Mouse (Mus musculus) bone marrow macrophage, adult 2 months (primary cell): ENCODE data around the gene Ptprs. TPM values are rescaled to one million over a fixed set of nuclear protein-coding genes. Genes with fewer than 3 reads are reported as not detected.

ENCODE experiments used
- H3K27ac ChIP-seq: 2 replicates; pipeline ENCODE4 v1.5.1; 2012; ENCODE audit warnings: low read depth, low read length; ENCODE audit not compliant: insufficient read depth
- H3K4me1 ChIP-seq: 2 replicates; pipeline ENCODE4 v1.6.1; 2012; ENCODE audit warnings: low read length; ENCODE audit not compliant: control insufficient read depth, insufficient read depth
- H3K4me3 ChIP-seq: 2 replicates; pipeline ENCODE4 v1.5.1; 2012; ENCODE audit warnings: mild to moderate bottlenecking, low read length, moderate library complexity; ENCODE audit not compliant: insufficient read depth
- CTCF ChIP-seq: IDR thresholded peaks from 2 replicates; pipeline ENCODE4 v1.5.1; 2012; ENCODE audit warnings: low read depth, mild to moderate bottlenecking, low read length, moderate library complexity
- POLR2A ChIP-seq: IDR thresholded peaks from 2 replicates; pipeline ENCODE4 v1.6.1; 2012; ENCODE audit warnings: mild to moderate bottlenecking, low read depth, low read length, borderline replicate concordance
- polyA plus RNA-seq: library from polyadenylated mRNA; stranded (reverse); fragments of >200 nt; gene quantifications from 2 replicates; pipeline ENCODE4 v1.2.4, GENCODE M21; 2012; ENCODE audit not compliant: missing spikeins, insufficient read depth, insufficient read length

Gene Ptprs
- 75.2 and 77.2 TPM in 2 replicates for polyA plus RNA-seq

DNA sequence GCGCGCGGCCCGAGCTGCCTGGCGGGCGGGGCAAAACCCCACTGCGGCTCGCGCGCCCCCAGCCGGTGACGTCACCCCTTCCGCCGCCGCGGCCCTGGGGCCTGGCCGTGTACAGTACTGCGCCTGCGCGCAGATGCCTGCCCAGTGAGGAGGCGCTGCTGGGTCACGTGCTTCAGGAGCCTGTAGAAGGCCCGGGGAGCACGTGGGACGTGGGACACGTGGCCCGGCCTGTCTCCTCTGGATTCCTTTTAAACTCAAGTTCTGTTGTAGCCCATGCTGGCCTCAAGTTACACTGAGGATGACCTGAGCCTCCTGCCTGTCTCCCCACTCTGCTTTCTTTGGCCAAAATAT is at the start of gene Ptprs:
TSS of gene Ptprs (minus strand) at position 82 of the 351 bp plus-strand sequence.
- H3K27ac ChIP-seq, result no peak within 1 kb of the TSS
- peaks cover 22% of the 10 kb centered on the region for H3K4me1 ChIP-seq
- TF ChIP-seq POLR2A (no peak), CTCF (no peak)
- peak within 1 kb of the TSS; percentile 82 for H3K4me3 ChIP-seq

DNA sequence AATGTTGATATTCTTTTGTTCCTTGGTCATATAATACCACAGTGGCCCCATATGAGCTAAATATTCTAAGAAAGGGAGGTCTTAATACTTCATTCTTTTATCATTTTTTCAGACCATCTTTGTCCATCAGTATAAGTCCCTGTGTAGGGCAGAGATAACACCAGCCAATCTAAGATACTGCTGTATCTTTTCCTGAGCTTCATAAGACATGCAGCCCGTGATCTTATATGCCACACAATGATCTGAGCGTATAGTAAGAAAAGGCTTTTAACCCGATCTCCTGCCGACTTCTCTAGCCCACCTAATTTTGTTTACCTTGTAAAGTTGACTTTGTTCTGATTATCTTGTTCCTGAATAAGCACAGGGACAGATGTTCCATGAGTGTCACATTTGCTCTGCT is 48.7 kb upstream of the Ptprs start:
- Histone ChIP-seq H3K27ac (no peak overlapping the region), H3K4me1 (no peaks in the 10 kb centered on the region), H3K4me3 (no peak overlapping the region)
- TF ChIP-seq POLR2A, result no peak
- TF ChIP-seq CTCF, result no peak

DNA sequence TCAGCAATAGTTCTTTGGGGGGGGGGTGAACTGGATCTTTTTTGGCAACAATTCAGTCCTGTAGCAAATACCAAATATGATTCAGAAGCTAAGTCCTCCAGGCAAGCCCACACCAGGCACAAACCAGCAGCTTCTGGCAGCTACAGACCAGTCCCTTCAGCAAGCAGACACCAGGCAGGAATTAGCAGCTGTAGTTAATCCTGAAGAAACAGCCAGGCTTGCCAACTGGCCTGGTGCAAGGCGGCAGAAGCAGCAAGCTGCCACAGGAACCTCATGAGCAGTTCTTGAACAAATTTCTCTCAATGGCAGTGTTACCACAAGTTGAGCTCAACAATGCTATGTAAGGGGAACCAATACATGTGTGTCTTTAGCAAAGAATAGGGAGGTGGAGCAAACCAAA is 46.5 kb upstream of the Ptprs start:
- Histone ChIP-seq H3K4me1 (no peaks in the 10 kb centered on the region), H3K4me3 (no peak overlapping the region), H3K27ac (no peak overlapping the region)
- no peak for TF ChIP-seq CTCF
- no peak for TF ChIP-seq POLR2A

DNA sequence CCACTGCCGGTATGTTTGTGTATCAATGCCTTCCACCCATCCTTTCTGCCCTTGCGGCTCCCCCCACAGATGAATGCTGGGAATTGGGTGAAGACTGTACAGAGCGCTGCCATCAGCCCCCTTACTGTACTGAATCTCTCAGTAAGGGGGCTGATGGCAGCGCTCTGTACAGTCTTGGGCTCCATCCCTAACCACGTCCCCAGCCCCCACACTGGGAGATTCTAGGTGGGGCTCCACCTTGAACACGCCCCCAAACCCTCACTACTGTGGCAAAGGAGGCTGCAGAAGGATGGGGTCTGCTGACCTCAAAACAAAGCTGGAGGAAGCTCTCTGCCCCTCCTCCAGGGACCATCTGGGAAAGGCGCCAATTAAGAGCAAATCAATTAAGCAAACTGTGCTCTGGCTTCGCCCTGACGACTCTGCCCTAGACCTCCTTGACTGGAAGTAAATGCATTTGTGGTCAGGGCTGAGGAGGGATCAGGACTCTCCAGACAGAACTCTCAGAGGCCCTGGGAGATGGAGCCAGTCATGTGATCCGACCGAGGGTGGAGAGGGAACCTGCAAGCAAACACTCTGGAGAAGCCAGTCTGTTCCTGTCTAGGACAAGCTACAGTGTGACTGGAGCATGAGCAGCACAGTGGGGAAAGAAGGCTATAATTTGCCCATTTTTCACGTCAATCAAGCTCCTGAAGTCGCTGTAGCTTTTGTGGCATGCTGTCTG is 39.6 kb upstream of the Ptprs start:
- H3K4me3 ChIP-seq, result no peak overlapping the region
- H3K27ac ChIP-seq, result no peak overlapping the region
- H3K4me1 ChIP-seq, result peaks cover 4% of the 10 kb centered on the region; the same call in 1 of the 2 replicates
- no peak for TF ChIP-seq POLR2A
- TF ChIP-seq CTCF, result no peak

DNA sequence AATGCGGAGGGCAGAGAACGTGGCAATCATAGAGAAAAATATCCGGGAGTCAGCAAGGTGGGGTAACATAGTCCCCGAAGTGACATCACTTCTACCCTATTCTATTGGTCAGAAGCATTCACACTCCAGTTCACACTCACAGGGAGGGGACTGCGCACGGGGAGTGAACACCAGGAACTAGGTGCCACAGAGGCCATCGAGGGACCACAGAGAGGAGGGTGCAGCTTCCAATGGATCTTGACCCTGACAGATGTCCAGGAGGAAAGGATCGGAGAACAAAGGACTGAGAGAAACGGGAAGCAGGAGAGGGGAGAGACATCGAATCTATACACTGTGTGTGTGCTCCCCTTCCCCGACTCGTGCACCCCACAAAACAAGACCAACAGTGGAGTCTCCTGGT is 38.6 kb upstream of the Ptprs start:
- TF ChIP-seq POLR2A (no peak), CTCF (no peak)
- H3K27ac ChIP-seq, result no peak overlapping the region
- H3K4me1 ChIP-seq, result peaks cover 4% of the 10 kb centered on the region; the same call in 1 of the 2 replicates
- H3K4me3 ChIP-seq, result no peak overlapping the region

DNA sequence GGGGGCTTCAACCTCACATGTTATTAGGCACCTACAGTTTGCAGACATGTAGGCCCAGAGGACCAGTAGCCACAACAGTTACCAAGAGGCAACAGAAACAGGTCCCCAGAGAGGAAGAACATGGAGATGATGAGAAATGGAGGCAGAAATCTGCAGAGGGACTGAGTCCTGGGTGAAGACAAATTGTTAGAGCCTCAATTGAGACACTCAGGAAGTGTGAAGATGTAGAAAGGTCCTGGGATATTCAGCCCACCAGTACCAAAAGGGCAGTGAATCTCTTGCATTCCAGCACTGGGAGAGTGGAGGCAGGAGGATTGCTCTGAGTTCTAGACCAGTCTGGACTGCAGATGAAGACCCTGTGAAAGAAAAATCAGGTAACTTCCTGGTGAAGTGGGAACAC is 38.0 kb upstream of the Ptprs start:
- TF ChIP-seq POLR2A (no peak), CTCF (no peak)
- Histone ChIP-seq H3K4me3 (no peak overlapping the region), H3K27ac (no peak overlapping the region), H3K4me1 (peaks cover 4% of the 10 kb centered on the region; the same call in 1 of the 2 replicates)

DNA sequence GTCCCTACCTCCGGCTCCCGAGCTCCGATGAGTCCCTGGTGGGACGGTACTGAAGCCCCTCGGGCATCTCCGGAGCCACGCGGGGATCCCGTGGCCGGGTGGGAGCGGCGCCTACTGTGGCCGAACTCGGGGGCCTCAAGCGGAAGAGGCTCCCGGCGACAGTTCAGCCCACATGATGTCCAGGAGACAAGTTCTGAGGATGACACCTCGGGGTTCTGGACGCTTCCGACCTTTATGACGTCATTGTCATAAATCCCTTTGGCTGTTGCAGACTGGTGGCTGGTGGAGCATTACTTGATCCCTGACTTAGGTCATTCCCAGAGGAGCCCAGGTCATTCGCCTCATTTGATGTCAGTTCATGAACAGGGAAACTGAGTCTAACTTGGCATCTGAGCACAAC is 36.0 kb upstream of the Ptprs start, which contains the start of gene Znrf4:
TSS of gene Znrf4 (minus strand) at position 122 of the 400 bp plus-strand sequence.
- Histone ChIP-seq H3K4me1 (peaks cover 13% of the 10 kb centered on the region), H3K27ac (no peak within 1 kb of the TSS), H3K4me3 (no peak within 1 kb of the TSS)
- TF ChIP-seq CTCF, result no peak
- no peak for TF ChIP-seq POLR2A

DNA sequence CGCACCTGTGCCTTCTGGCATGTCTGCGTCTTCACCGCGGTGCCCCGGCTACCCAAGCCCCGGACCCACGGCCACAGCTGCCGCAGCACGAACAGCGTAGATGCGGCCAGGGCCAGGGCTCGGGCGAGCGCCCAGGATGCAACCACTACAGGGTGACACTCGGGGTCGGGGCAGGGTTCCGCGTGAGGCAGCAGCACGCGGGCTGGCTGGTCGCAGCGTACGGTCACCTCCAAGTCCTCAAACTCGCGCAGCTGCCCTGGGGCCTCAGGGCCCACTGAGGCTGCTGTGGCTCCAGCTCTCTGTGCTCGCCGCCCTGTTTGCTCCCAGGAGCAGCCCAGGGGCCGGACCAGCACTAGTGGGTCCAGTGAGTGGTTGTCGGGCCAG is 35.4 kb upstream of the Ptprs start:
- no peak for TF ChIP-seq POLR2A
- no peak for TF ChIP-seq CTCF
- Histone ChIP-seq H3K4me1 (peaks cover 13% of the 10 kb centered on the region), H3K4me3 (no peak overlapping the region), H3K27ac (no peak overlapping the region)

DNA sequence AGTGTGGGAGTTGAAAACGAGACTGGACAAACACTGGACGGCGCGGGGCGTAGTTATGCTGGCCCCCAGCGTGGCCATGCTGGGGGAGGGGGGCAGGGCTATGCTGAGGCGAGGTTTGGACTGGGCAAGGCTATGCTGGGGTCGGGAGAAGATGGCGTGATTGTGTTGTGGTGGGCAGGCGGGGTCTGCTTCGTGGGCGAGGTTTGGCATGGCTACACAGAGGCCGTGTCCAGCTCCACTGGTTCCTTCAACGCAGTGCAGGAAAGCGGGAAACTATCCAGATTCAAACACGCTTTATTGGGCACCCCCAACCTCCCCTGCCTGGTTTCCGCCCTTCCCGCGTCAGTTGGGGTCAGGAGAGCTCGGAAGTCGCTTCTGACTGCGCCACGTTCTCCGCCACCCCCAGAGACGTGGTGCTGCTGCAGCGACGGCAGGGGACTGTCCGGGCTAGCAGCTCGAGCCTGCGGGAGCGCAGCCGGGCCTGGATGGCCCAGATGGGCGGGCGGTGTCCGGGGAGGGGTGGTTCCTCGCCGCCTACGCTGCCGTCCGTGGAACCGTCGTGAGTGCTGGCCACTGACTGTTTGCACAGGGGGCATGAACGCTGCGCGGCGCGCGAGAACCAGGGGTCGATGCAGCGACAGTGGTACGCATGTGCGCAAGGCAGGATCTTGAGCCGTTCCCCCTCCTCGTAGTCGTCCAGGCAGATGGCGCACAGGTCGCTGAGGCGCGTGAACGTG is 34.9 kb upstream of the Ptprs start:
- Histone ChIP-seq H3K4me1 (peaks cover 12% of the 10 kb centered on the region), H3K4me3 (no peak overlapping the region), H3K27ac (no peak overlapping the region)
- no peak for TF ChIP-seq CTCF
- TF ChIP-seq POLR2A, result no peak

DNA sequence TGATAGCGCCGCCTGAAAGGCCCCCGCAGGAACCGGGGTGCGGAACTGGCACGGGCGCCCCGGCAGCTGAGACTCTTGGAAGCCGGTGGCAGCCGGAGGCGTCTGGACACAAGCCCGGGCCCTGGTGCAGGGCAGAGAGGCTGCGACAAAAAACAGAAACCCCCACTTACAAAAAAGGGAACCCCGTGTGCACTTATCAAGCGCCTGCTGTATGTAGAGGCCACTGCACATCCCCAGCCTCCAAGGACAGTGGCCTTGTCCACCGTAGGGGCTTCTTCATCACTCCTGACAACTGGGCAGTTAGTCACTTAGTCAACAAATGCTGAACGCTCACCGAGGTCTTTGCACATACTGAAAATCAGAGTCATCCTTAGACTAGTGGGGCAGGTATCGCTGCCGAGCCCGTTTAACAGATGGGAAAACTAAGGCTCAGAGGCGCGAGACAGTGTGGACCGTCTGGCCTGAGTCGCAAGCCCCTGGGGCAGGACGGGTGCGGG is 34.2 kb upstream of the Ptprs start:
- no peak overlapping the region for H3K4me3 ChIP-seq
- no peak for TF ChIP-seq POLR2A
- TF ChIP-seq CTCF, result no peak
- H3K27ac ChIP-seq, result no peak overlapping the region
- peaks cover 9% of the 10 kb centered on the region for H3K4me1 ChIP-seq
